Mouse (Mus musculus): ENCODE data around the gene Rap1gap.
A peak's percentile ranks its signal among the peaks of the same experiment; 100 is the strongest.

Rap1gap gene

DNA sequence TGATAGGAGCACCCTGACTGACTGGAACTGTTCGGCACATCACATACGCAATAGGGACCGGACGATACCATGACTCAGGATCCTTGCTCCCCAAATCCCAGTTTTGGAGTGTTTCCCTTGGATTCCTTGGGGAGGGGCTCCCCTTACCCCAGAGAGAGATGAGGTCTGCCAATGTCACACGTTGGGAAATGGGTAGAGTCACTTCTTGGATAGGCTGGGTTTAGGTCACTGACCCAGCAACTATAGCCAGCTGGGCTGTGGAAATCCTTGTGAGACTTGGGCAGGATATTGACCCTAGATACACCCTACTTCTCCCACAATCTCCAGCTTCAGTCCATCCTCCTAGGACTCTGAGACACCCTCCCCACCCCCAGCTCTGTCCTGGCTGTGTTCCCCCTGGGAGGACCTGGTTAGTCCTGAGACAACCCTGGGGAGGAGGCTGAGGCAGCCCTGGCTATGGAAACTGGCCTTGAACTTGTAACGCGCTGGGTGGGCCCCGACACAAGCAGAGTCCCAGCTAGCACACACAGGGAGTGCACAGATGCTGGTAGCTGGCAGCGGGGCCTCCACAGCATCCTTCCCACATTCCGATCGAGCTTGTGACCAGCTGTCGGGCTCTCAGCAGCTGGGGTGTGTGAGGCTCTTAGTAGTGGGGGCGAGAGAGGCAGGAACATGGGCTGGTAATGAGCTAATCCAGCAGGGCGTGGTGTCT, 106.5 kb downstream of the Rap1gap start:
- DNase-seq (ENCODE audit: extremely low spot score, low spot score): no peak

DNA sequence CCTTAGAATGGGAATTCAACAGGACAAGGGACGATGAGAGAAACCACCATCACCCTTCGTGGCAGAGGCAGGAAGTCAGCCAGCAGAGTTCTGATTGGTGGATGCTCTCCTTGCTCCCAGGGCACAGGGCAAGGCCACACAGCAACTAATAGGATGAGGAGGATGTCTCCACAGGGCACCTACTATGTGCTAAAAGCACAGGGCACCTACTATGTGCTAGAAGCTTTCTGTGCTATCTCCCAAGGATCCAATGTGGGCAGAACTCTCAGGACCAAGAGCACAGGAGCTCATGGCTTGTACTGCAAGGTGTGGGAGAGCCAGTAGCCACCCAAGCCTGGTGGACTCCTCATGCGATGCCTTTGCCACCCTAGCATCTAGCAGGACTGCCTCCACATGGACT, 107.2 kb downstream of the Rap1gap start:
- DNase-seq (ENCODE audit: extremely low spot score, low spot score): no peak

DNA sequence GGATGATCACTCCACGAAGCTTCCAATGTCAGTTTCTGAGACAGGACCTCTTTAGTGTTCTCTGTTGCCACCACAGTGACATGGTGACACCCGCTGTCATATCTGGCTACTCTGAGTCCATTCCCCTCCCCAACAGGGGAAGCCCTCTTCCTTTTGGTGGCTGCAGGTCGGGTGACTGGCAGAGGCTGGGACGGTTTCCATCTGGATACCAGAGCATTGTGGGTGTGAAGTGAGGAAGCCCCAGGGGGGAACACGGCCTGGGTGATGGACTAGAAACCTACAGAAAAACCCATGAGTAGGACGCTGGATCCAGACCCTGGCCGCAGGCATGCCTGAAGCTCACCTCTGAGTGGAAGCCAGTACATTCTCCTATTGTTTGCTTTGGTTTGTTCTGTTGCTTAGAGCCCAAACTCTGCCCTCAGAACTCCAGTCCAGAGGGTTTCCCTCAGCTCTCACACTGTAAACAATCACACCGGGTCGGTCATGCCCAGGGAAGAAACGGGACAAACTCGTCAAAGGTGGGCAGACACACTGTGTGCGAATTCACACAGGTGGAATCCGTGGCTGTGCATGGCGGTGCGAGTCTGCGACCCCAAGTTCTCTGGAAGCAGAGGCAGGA, 108.0 kb downstream of the Rap1gap start:
- no peak for DNase-seq (ENCODE audit: extremely low spot score, low spot score)

GRCm38 (mm10) chr4:137773369-137773899, 108.9 kb downstream of the Rap1gap start:
- peak; percentile 31 for DNase-seq (ENCODE audit: extremely low spot score, low spot score)

DNA sequence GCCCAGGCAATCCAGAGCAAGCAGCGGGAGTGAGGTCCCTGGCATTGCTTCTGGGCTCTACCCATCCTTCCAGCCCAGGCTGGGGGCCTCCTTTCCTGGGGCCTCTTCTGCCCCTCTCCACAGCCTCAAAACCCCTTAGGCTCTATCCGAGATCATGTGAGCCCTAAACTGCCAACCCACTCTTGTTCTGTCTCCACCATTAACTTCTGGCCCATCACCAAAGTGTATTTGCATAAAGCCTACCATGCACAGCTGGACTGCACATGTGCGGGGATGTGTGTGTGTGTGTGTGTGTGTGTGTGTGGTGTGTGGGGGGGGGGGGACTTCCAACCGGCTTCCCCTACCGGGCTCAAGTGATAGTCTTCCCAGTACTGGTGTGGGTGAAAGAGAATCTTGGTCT, 109.5 kb downstream of the Rap1gap start:
- DNase-seq (ENCODE audit: extremely low spot score, low spot score): no peak

GRCm38 (mm10) chr4:137774505-137774904, 110.0 kb downstream of the Rap1gap start:
- no peak for DNase-seq (ENCODE audit: extremely low spot score, low spot score)

DNA sequence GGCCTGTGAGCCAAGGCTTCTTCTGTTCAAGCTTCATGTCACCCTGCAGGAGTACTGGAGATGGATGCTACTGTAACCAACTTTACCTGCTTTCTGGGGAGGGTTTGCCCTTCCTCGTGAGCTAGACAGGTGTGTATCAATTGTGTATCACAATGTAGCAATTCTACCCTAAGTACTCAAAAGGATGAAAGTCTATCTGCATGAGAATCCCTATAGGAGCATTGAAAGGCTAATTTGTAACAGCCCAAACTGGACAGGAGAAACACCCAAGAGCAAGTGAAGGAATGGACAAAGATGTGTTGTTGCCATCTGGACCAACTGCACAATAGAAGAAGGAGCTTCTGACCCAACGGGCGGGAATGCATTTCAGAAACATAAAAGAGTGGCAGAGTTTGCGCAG, 113.3 kb downstream of the Rap1gap start:
- DNase-seq (ENCODE audit: extremely low spot score, low spot score): no peak

GRCm38 (mm10) chr4:137778397-137779184, 114.1 kb downstream of the Rap1gap start:
- no peak for DNase-seq (ENCODE audit: extremely low spot score, low spot score)

All from neural tube, embryonic 10.5 days (tissue).